Mouse (Mus musculus) skeletal muscle tissue, postnatal 0 days (tissue): Measurements from ENCODE around the gene Gm3755. TPM values are rescaled to one million over a fixed set of nuclear protein-coding genes. Genes with fewer than 3 reads are reported as not detected.

ENCODE experiments used
- polyA plus RNA-seq: library from polyadenylated mRNA; unstranded; fragments of >200 nt; fragmentation: Nextera tagmentation; extraction: Ambion mirVana; gene quantifications from 2 replicates; pipeline ENCODE4 v1.2.1, GENCODE M21; 2015

Gm3755 gene
- polyA plus RNA-seq, result not detected in 2 replicates

DNA sequence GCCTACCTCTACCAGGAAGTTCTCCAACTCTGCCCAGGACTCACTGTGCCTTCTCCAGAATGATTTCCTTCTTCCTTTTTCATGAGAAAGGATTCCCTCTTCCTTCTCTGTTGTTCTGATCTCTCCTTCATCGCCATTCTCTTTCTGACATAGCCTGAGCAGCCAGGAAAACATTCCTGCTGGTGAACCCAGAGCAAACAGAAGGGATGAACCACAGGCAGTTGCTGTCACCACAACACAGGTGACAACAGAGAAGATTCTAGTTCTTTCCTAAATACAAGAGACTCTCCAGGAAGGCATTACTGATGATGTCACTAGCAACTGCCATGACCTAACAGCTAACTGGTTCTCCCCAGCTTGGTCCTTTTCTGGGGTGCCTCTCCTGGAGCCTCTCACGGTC, at the start of gene Gm3755:
Gm3755 (minus strand) TSS at position 101 of the 400 bp plus-strand sequence.

DNA sequence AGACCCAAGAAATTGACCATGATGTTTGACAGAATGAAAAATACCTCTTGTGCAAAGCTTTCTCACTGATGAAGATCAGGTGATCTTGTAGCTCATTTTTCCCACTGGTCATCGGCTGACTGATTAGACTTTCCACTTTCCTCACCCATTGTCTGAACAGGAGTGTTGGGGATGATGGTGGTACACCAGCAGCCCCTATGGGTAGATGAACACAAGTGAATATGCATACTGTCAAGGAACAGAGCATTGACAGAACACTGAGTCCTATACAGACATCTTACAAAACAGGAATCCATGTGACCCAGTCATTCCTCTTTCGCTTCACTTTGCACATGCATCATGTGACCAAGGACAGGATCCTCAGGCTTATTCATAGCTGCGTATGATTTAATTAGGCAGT, 32.9 kb upstream of the Gm3755 start, which contains the start of gene Gm3752:
Gm3752 (minus strand) TSS at position 101 of the 400 bp plus-strand sequence.

Other genes starting within 250 kb of the Gm3755 start
- not detected in 2 replicates for gene Gm3727, start 186.2 kb downstream of the Gm3755 start, polyA plus RNA-seq
- 0.09 TPM in 1 of 2 replicates, not detected in the other for gene Gm3739, start 135.9 kb downstream of the Gm3755 start, polyA plus RNA-seq
- gene Gm5797, start 118.5 kb downstream of the Gm3755 start, polyA plus RNA-seq, result not detected in 2 replicates
- gene Gm8374, start 85.8 kb downstream of the Gm3755 start, polyA plus RNA-seq, result not detected in 2 replicates
- 0.16 TPM in 1 of 2 replicates, not detected in the other for gene Gm3752, start 32.8 kb upstream of the Gm3755 start, polyA plus RNA-seq
- 0.30 TPM in 1 of 2 replicates, not detected in the other for gene Gm3558, start 117.6 kb upstream of the Gm3755 start, polyA plus RNA-seq
- gene Gm10338, start 144.7 kb upstream of the Gm3755 start, polyA plus RNA-seq, result not detected in 2 replicates
- gene Gm10128, start 193.1 kb upstream of the Gm3755 start, polyA plus RNA-seq, result not detected in 2 replicates